Mouse (Mus musculus) neural tube, embryonic 13.5 days (tissue): ENCODE measurements at regions not wholly inside any gene's neighbourhood (a gene's known extent, or its start where the extent isn't known, plus 50 kb on each side); places are given as distances from the start of the nearest gene placed in this dataset.

Experiments used
- ATAC-seq: fragments of 200-750 bp; cut with Nextera tagmentation; 2 replicates; pipeline ENCODE4 v1.8.0; 2017; ENCODE audit warnings: low read depth, mild to moderate bottlenecking, moderate TSS enrichment, moderate library complexity
- H3K27ac ChIP-seq: fragments of 300-500 bp; sonication (generic); replicated peaks from 2 replicates; pipeline ENCODE4 v1.5.1; 2015; ENCODE audit warnings: moderate library complexity, mild to moderate bottlenecking, inconsistent platforms
- H3K27me3 ChIP-seq: fragments of 300-500 bp; sonication (generic); 2 replicates; pipeline ENCODE4 v1.6.1; 2015; ENCODE audit warnings: mild to moderate bottlenecking, inconsistent platforms
- H3K36me3 ChIP-seq: fragments of 300-500 bp; sonication (generic); 2 replicates; pipeline ENCODE4 v1.6.1; 2015; ENCODE audit warnings: mild to moderate bottlenecking, inconsistent platforms
- H3K4me1 ChIP-seq: fragments of 300-500 bp; sonication (generic); replicated peaks from 2 replicates; pipeline ENCODE4 v1.6.1; 2015; ENCODE audit warnings: inconsistent platforms
- H3K4me2 ChIP-seq: fragments of 300-500 bp; sonication (generic); 2 replicates; pipeline ENCODE4 v1.6.1; 2015; ENCODE audit warnings: inconsistent platforms, mild to moderate bottlenecking, moderate library complexity
- H3K4me3 ChIP-seq: fragments of 300-500 bp; sonication (generic); 2 replicates; pipeline ENCODE4 v1.5.1; 2015; ENCODE audit warnings: mild to moderate bottlenecking, inconsistent platforms
- H3K9ac ChIP-seq: fragments of 300-500 bp; sonication (generic); 2 replicates; pipeline ENCODE4 v1.6.1; 2015; ENCODE audit warnings: moderate library complexity, mild to moderate bottlenecking, inconsistent platforms
- H3K9me3 ChIP-seq: fragments of 300-500 bp; sonication (generic); 2 replicates; pipeline ENCODE4 v1.6.1; 2016; ENCODE audit warnings: inconsistent platforms
- WGBS: fragments of 180-500 bp; shearing (Covaris S2); methylation state at CpG from one replicate; pipeline ENCODE4 v1.1.7; 2015; 5-methylcytosine and 5-hydroxymethylcytosine counted together

- Histone ChIP-seq H3K4me2 (no peak overlapping the region), H3K9ac (no peak overlapping the region), H3K27me3 (no peaks in the 10 kb centered on the region), H3K4me3 (no peak overlapping the region), H3K36me3 (no peaks in the 10 kb centered on the region), H3K9me3 (no peaks in the 10 kb centered on the region), H3K4me1 (no peaks in the 10 kb centered on the region), H3K27ac (no peak overlapping the region)
- no peak for ATAC-seq
- 83% methylated on average over 9 of the region's 9 CpGs for WGBS
These were observed 658.4 kb downstream of the Sorcs3 start for GRCm38 (mm10) chr19:48864151-48864740.

- H3K4me1 ChIP-seq: no peaks in the 10 kb centered on the region
These were observed 665.8 kb downstream of the Sorcs3 start for GRCm38 (mm10) chr19:48871601-48872000.

GRCm38 (mm10) chr19:48881526-48882195 is 675.8 kb downstream of the Sorcs3 start:
- 74% methylated on average over 3 of the region's 3 CpGs for WGBS
- no peak overlapping the region for H3K4me2 ChIP-seq
- H3K9ac ChIP-seq: no peak overlapping the region
- no peaks in the 10 kb centered on the region for H3K36me3 ChIP-seq
- no peaks in the 10 kb centered on the region for H3K27me3 ChIP-seq
- H3K4me3 ChIP-seq: no peak overlapping the region
- H3K27ac ChIP-seq: no peak overlapping the region
- ATAC-seq: no peak
- H3K4me1 ChIP-seq: no peaks in the 10 kb centered on the region
- no peaks in the 10 kb centered on the region for H3K9me3 ChIP-seq

More at GRCm38 (mm10) chr19:48871601-48872000, 665.8 kb downstream of the Sorcs3 start:
- Histone ChIP-seq H3K4me2 (no peak overlapping the region), H3K9ac (no peak overlapping the region), H3K9me3 (no peaks in the 10 kb centered on the region), H3K4me3 (no peak overlapping the region), H3K27me3 (no peaks in the 10 kb centered on the region), H3K36me3 (no peaks in the 10 kb centered on the region), H3K27ac (no peak overlapping the region)
- no peak for ATAC-seq

- Histone ChIP-seq H3K36me3 (no peaks in the 10 kb centered on the region), H3K27ac (no peak overlapping the region), H3K4me2 (no peak overlapping the region), H3K9ac (no peak overlapping the region), H3K4me1 (no peaks in the 10 kb centered on the region), H3K9me3 (no peaks in the 10 kb centered on the region), H3K27me3 (no peaks in the 10 kb centered on the region), H3K4me3 (no peak overlapping the region)
- no peak for ATAC-seq
These were observed 702.4 kb downstream of the Sorcs3 start for GRCm38 (mm10) chr19:48908236-48908635.

GRCm38 (mm10) chr19:48913011-48913410 is 707.2 kb downstream of the Sorcs3 start:
- no peaks in the 10 kb centered on the region for H3K27me3 ChIP-seq

GRCm38 (mm10) chr19:48919638-48920037 is 713.8 kb downstream of the Sorcs3 start:
- 66% methylated on average over 6 of the region's 6 CpGs for WGBS
- Histone ChIP-seq H3K4me2 (no peak overlapping the region), H3K4me1 (no peaks in the 10 kb centered on the region), H3K9ac (no peak overlapping the region), H3K27me3 (no peaks in the 10 kb centered on the region), H3K36me3 (no peaks in the 10 kb centered on the region), H3K27ac (no peak overlapping the region), H3K9me3 (no peaks in the 10 kb centered on the region), H3K4me3 (no peak overlapping the region)
- ATAC-seq: no peak

More at GRCm38 (mm10) chr19:48913011-48913410, 707.2 kb downstream of the Sorcs3 start:
- Histone ChIP-seq H3K4me1 (no peaks in the 10 kb centered on the region), H3K36me3 (no peaks in the 10 kb centered on the region), H3K4me3 (no peak overlapping the region), H3K27ac (no peak overlapping the region), H3K9me3 (no peaks in the 10 kb centered on the region), H3K4me2 (no peak overlapping the region), H3K9ac (no peak overlapping the region)
- no peak for ATAC-seq
- 73% methylated on average over 3 of the region's 3 CpGs for WGBS

- Histone ChIP-seq H3K4me3 (no peak overlapping the region), H3K9me3 (no peaks in the 10 kb centered on the region), H3K27ac (no peak overlapping the region), H3K27me3 (no peaks in the 10 kb centered on the region), H3K9ac (no peak overlapping the region), H3K4me1 (no peaks in the 10 kb centered on the region), H3K36me3 (no peaks in the 10 kb centered on the region), H3K4me2 (no peak overlapping the region)
- WGBS: 64% methylated on average over 3 of the region's 3 CpGs
- peak; percentile 36; the same call in 1 of the 2 replicates for ATAC-seq
These were observed 741.8 kb downstream of the Sorcs3 start for GRCm38 (mm10) chr19:48947646-48948045.
